Mouse (Mus musculus): ENCODE measurements around the gene Nav2.
A peak's percentile ranks its signal among the peaks of the same experiment; 100 is the strongest.

Nav2 gene

DNA sequence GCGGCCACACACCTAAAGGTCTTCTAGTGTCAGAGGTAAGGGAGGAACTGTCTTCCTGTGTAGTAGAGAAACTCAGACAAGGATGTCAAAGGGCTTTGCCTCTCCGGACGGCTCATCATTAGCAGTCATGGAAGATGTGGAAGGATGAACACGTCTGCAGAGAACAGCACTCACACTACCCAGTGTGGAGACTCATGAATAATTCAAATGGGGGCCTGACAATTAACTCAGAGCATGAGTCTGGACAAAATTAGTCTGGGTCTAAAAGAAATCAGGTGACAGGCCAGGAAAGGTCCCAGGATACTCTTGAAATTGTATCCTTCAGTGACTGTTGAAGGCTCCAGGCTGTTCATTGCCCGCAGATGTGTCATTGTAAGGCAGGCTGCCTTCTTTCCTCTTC, 17.5 kb upstream of the Nav2 start:
- no peak for DNase-seq

DNA sequence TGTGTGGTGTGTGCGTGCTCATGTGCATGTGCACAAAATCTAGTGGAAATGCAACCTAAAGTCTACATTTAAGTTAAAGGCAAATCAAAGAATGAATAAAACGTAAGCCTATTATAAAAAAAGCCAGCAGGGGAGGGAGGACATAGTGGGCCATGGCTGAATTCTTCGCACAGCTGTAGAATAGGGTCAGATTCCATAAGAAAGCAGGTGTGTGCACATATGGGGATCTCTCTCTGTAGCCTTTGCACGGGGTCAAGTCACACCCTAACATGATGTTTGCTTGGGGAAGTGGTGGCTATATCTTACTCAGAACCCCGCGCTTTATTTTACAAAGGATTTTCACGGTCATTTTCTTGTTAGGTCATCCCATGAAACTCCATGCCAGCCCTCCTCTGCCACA, 15.4 kb upstream of the Nav2 start:
- DNase-seq: no peak

DNA sequence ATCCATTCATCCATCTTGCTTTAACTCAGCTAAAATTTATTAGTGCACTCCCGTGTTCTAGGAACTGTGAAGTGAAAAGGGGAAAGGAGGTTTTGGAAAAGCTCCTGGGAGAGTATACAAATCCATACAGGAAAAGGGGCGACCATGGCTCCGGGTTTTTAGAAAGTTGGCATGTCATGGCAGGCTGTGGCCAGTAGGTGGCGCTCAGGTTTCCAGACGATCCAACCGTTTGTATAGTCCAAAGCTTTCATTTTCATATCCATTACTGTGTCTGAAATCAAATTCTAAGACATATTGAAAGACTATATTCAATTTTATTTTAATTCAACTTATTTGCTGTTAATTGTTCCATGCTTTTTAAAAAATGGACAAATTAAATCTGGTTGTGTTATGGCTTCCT, 14.4 kb upstream of the Nav2 start:
- DNase-seq: peak; percentile 34 to 81

DNA sequence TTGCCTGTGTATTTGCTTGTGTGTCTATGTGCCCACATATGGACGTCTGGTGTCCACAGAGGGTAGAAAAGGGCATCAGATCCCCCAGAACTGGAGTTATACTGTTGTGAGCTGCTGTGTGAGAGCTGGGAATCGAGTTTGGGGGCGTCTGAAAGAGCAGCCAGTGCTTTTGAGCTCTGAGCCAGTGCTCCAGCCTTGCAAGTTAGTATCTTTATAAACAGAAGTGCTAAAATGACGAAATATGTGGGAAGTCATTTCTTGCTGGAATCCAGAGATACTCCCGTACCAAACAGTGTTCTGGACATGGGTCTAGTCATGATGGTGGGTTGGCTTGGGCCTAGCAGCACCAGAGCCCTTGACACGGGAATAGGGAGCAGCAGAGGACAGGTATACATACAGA, 13.8 kb upstream of the Nav2 start:
- no peak for DNase-seq

DNA sequence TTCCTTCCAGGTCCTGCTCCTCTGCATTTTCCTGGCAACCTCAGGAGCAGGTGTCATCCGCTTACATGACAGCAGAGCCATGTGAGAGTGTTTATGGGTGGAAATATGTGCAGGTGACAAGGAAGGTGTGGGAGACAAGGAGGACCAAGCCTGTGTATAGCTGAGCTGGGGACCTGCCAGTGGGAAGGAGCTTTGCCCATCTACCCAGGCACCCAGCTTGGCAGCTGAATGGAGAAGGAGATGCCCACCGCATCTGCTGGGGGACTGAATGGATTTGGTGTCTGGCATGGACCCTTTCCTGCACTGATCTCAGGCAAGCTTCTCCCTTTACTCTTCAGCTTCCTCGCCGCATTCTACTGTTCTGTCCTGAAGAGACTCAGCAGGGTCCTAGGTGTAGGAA, 13.0 kb upstream of the Nav2 start:
- no peak for DNase-seq

DNA sequence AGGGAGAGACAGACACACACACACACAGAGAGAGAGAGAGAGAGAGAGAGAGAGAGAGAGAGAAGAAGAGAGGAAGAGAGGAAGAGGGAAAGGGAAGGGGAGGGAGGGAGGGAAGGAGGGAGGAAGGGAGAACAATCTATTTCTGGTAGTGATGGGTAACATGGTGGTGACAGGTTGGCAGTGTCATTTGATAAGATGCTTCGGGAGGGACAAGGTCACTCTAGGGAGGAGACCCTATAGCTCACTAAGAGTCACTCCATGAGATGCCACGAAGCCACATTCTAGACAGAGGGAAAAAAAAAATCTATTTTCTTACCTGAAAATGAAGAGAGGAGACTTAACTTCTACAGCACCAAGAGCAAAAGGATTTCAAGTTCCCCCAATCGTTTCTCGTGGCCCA, 12.5 kb upstream of the Nav2 start:
- DNase-seq: no peak

DNA sequence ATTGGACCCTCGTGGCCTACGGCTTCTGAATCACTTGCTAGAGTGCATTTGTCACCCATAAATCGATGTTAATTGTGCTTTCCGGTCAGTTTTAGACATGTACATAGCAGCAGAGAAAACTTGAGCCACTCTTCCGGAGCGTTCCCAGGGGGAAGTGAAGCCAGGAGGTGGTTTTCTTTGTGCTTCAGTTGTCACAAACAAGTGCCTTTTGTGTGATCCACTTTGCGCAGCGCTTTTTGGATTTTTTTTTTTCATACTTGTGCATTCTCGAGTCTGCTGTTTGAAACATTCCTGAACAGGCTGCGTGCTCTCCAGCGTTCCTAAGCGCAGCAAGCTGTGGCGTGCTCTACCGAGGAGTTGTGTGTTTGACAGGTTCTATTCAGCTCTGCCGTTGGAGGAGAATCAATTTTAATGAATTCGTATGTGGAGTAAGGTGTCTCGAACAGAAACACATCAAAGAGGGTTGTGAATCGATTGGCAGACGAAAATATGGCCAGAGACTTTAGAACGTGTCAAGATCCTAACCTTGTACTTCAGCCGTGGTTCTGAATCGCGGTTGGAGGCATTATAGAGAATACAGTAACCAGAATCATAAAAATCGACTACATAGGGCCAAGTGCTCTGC, 10.9 kb upstream of the Nav2 start:
- DNase-seq: peak in 1 of 2 experiments; percentile 20

DNA sequence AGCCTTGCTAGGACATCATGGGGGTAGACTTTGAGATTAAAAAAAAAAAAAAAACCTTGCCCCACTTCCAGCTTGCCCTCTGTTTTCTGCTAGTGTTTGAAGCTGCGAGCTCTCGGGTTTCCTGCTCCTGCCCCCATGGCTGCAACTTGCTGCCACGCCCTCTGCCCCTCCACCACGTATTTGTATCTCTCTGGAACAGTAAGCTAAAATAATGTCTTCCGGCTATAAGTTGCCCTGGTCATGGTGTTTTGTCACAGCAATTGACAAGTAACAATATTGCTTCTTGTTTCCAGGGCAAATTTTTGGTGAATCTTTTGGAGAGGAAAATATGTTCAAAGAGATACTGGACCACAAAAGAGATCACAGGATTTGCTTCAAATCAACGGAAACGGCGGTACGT, 10.1 kb upstream of the Nav2 start:
- DNase-seq: no peak

DNA sequence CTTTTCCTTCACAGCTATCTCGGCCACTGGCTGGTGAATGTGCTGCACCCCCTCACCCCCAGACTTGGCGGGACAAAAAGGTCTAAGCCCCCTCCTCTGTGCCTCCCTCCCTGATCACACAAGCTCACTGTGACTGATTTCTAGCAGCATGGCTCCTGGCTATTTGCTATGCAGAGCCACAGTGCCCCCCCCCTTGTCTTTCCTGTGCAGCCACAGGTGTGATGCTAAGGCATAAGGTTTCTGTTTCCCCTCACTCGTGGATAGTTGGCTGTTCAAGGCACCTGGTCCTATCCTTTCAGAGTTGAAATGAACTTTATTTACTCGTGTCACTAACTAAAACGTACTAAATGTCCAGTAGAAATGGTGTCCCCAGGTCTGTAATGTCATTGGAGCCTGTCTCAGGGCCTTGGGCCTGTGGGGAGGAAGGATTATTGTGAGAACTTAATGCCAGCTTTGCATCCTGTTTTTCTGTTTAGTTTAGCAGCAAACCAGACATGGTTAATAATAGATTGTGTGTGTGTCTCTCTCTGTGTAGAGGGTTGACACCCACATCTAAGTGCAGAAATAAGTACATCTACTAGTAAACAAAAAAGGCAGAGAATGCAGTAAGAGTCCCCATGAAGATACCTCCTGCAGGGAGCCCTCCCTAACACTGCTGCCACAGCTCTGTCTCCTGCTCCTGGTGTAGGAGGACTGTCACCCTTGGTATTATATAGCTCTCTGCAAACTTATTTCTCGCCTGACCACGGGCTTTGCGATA, 7.9 kb upstream of the Nav2 start:
- DNase-seq: no peak

DNA sequence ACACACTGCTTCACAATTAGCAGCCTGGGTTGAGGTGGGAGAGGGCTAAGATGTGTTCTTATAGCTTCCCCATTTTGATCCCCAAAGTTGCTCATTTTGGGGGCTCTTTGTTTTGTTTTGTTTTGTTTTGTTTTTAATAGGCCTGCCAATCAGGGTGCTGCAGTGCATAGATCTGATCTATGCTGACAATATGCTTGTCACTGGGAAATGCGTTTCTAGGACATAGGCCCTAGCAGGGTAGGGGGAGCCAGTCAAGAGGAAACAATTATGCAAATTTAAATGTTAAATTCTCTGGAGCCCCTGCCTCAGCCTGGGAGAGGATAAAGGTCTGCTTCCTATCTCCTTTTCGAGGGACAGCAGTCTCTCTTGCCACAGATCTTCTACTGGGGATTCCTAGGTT, 6.1 kb upstream of the Nav2 start:
- no peak for DNase-seq

DNA sequence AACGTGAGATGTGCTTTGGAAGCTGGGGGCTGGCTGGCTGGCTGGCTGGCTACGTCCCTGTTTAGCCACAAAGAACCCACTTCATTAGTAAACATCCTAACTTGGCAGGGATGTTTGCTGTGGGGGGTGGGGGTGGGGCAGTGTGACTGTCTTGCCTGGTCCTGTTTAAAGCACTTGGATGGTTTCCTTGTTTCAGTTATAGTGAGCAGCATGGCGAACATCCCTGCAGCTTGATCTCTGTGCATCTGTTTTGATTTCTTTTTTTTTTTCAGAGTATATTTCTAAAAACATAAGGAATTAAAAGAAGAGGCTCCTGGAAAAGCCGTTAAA, 791 bp downstream of the Nav2 start:
- no peak for DNase-seq

DNA sequence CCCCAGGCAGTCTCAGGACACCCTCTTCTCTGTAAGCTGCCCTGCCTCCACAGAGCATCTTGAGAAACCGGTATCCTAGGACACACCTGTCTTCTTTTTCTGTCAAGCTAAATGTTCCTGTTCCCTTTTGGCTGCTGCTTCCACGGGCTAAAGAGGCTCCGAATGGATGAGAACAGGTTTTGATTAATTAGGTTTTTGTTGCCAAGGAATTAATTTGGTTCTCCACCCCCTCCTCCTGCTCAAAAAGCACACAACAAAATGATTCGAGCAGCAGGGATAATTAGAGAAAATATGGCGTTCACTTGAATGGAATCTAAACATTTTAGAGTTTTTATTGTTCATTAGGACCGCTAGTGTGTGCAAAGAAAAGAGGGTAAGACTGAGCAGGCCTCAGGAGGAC, 1.8 kb downstream of the Nav2 start:
- no peak for DNase-seq

DNA sequence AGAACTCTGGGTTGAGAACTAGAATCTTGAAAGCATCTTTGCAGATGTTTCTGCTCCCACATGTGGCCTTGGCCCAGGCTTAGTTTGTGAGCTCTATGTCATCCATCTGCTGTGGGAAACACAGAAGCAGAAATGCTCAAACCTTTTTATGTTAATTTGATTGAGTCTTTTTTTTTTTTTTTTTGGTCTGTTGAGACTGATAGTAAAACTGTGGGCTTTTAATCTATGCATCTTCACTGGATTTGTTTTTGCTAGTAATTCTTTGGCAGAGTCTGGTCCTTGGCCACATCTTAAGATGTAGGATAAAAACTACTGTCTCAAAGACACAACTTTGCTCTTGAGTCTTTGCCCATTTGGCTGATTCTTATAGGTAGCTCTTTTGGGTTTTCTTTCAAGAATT, 2.6 kb downstream of the Nav2 start:
- no peak for DNase-seq

DNA sequence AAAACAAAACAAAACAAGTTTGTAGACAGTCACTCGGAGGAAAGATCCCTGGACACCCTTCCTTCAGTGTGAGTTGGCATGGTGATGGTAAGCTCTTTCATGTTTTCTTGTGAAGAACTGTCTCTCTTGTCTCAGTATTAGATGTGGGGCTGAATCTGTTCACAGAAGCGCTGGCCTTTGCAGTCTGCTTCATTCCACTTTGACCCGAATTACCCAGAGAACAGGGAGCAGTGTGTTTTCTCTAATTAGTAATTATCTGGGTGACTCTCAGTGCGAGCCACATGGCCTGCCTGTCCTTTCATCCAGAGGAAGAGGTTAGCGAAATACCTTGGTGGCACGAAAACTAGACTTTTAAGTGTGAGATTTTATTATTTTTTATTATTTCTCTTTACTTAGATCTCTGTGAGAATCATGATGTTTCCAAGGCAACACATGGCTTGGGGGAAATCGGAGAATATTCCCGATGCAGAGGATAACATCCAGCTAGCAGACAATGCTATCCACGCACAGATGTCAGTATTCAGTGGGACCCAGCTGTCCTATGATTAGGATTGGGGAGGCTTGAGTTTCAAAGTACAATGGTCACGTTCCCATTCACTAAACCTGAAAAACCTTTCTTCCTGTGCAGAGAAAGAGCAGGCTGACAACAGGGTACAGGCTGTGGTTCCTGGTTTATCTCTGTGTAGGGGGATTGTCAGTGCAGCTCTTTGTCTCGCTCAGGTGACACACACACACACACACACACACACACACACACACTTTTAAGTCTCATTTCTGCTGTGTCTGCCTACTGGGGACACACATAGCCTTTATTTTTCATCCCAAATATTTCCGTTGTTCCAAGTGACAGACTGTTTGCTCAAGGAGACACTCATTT, 6.4 kb downstream of the Nav2 start:
- DNase-seq: no peak

DNA sequence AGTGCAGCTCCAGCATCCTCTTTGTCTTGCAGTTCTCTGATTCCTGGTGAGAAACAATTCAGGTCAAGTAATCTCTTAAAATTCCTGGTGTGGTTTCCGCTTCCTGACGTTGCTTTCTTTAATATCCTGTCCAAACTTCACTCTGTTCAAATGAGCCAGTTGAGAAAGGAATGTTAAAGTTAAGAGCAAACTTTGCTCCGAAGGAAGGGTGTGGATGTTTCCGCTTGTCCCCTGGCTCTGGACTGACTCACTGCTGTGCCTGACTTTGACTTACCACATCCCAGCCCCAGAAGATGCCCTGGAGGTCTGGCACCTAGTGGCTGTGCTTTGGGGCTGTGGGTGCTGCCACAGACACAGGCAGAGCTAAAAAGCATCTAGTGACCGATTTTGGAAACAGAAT, 8.9 kb downstream of the Nav2 start:
- DNase-seq: no peak

DNA sequence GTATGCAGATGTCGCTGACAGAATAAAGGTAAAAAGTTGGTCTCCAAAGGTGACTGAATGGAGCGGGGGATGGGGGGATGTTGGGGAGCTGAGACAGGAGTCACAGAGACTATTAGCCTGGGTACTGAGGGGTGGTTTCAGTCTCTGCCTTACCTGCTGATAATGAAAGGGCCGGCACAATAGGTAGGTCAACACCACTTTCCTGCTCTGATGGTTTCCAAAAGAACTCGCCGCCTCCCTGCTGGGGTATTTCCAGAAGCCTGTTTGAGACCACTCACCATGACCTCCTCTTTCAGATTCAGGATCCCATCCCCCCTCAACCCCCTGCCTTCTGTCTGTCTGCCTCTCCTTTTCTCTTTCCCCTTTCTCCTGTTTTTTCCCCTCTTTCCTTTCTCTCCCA, 9.5 kb downstream of the Nav2 start:
- DNase-seq: no peak

DNA sequence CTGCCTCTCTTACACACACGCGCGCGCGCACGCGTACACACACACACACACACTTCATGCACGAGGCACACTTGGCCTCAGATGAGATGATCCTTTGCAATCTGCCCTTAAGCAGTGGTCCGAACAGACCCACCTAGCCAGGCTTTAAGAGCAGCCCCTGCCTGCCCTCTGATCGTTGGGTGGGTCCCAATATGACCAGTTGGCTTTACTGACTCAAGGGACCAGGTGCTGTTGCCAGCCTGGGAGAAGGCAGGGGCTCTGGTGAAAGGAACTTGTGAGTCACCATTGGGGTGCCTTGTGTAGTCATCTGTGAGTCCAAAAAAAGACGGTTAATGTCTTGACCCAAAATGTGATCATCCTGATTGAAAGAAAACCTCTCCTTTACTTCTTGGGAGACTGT, 9.9 kb downstream of the Nav2 start:
- DNase-seq: no peak

DNA sequence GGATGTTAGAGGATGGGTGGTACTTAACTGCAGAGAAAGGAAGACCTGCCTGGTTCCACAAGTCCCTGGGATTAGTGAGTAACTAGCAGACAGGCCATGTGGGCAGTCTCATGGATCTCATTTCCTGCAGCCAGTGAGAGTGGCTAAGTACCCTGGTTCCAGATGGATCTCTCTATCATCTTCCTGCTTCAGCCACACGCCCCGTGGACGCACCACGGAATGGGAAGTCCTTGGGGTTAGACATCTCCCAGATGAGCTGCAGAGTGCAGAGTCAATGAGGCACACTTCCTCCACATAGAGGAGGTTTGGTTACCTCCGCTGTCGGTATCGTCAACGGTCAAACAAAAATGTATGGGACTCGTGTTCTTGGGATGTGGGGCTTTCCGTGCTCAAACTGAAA, 15.1 kb downstream of the Nav2 start:
- DNase-seq: no peak

DNA sequence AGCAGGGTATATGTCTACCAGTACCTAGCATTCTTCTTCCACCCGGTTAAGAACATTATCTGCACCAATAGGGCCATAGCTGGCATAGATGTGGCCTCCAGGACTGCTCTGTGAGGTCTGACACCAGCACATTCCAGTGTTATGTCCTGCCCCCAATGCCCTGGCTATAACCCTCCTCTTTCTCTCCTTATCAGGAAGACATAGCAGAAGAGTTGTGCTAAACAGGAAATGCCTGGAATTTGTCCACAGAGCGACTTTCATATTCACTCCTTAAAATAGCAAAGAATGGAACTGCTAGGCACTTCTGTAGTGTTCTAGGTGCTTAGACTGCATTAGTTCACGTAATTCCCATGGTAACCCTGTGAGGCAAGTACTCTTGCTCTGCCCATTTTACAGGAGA, 16.7 kb downstream of the Nav2 start:
- DNase-seq: peak; percentile 18 to 29

DNA sequence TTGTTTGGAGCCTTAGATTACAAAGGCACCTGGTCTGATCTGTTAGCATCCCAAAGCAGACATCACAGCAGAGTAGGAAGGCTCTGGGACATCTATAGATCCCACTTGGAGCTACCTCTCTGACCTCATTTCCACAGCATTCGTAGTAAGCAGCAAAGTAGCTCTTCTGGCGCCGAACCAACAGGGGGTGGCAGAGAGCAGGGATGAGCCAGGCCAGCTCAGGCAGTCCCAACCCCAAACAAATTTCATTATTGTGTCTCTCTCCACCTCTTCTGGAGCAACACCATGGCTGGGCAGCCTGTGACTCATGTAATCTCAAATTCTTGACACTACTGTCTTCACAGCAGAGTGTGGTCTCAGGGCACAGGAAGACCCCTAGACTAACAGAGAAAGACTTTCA, 19.8 kb downstream of the Nav2 start:
- peak; percentile 37 to 84 for DNase-seq

DNA sequence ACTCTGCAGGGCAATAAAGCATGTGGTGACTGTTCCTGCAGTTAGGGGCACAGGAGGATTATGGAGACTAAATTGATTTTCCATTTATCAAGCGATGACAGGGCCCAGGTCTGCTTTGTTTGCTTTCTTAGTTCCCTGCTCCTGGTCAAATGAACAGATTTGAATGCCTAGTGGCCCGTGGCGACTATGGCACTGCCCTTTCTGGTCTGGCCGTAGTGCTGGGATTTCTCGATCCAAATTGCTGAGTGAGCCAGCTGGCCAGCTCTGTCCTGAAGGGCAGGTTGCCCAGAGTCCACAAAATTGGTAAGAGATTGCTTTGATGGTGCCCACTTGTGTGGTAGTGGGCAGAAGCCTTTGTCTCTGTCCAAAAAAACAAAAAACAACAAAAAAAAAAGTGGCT, 21.9 kb downstream of the Nav2 start:
- DNase-seq: peak; percentile 66 to 77

DNA sequence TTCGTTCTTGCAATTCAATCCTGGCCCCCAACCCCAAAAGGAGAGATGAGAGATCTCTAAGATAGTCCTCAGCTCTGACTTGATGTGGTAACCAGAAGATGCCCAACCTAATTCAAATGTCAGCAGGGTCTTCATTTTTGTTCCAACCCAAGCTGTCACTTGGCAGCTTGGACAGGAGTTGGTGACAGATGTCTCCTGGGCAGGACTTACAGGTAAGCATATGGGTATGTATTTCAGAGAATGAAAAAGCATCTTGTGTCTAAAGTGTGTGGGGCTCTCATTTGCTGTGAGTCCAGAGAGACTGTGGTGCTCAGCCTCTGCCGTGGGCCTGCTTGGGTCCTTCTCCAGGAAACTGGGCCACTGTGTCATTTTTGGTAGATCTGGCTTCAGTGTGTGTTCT, 23.6 kb downstream of the Nav2 start:
- no peak for DNase-seq

DNA sequence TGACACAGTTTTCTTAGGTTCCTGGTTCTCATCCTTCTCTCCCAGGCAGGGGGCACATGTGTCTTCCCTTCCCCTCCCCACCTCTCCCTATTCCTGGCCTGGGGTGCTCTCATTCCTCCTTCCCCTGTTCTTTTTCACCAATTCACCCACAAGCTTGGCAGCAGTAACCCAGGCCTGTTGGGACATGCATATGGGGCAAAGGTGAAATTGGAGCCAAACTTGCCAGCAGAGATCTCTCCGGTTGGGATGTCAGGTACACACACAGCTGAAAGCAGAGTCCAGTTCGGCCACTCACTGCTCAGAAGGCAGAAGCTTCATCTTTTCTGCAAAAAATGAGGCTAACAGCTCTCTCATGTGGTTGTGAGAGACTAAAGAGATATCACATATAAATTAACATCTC, 26.3 kb downstream of the Nav2 start:
- DNase-seq: peak; percentile 30 to 37

DNA sequence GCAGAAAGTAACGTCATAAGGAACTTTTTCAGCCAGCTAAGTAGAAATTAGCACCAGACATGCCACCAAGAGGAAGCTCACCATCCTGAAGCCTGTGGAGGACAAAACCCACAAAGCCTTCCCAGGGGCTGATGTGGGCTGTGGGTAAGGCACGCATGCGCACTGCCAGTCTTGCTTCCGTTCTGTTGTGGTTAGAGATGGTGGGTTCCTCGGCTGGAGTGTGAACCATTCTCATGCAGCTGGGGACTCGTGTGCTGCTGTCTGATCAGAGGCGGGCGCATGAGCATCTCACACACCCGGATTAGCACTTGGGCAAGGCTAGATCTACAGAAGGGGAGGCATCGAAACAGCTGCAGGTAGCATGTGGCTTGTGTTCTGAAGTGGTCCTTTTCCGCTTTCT, 29.0 kb downstream of the Nav2 start:
- DNase-seq: no peak

Data from kidney, postnatal 36 days (tissue).